Mouse (Mus musculus) liver, embryonic 11.5 days (tissue): ENCODE results near the gene Grm3. TPM values are rescaled to one million over a fixed set of nuclear protein-coding genes. Genes with fewer than 3 reads are reported as not detected.

Experiments
- ATAC-seq: fragments of 200-750 bp; cut with Nextera tagmentation; replicated peaks from 2 replicates; pipeline ENCODE4 v1.8.0; 2017; ENCODE audit warnings: moderate number of reproducible peaks, mild to moderate bottlenecking, moderate TSS enrichment, moderate library complexity; ENCODE audit not compliant: low FRiP score
- DNase-seq: peaks from one replicate; pipeline ENCODE4 v3.0.0-alpha.2; 2017; ENCODE audit warnings: low spot score
- H3K27ac ChIP-seq: fragments of 300-500 bp; sonication (generic); 2 replicates; pipeline ENCODE4 v1.5.1; 2014; ENCODE audit warnings: mild to moderate bottlenecking, low read depth, low read length, control low read depth
- H3K27me3 ChIP-seq: fragments of 300-500 bp; sonication (generic); replicated peaks from 2 replicates; pipeline ENCODE4 v1.6.1; 2014; ENCODE audit warnings: low read length, mixed read lengths; ENCODE audit not compliant: control insufficient read depth, insufficient read depth
- H3K36me3 ChIP-seq: fragments of 300-500 bp; sonication (generic); 2 replicates; pipeline ENCODE4 v1.6.1; 2014; ENCODE audit warnings: mild to moderate bottlenecking, low read length, moderate library complexity, mixed read lengths; ENCODE audit not compliant: control insufficient read depth, insufficient read depth
- H3K4me1 ChIP-seq: fragments of 300-500 bp; sonication (generic); replicated peaks from 2 replicates; pipeline ENCODE4 v1.6.1; 2014; ENCODE audit warnings: low read length, mixed read lengths; ENCODE audit not compliant: control insufficient read depth, insufficient read depth
- H3K4me2 ChIP-seq: fragments of 300-500 bp; sonication (generic); 2 replicates; pipeline ENCODE4 v1.6.1; 2014; ENCODE audit warnings: mild to moderate bottlenecking, control low read depth, moderate library complexity
- H3K4me3 ChIP-seq: fragments of 300-500 bp; sonication (generic); 2 replicates; pipeline ENCODE4 v1.5.1; 2014; ENCODE audit warnings: low read depth, low read length, control low read depth
- H3K9ac ChIP-seq: fragments of 300-500 bp; sonication (generic); 2 replicates; pipeline ENCODE4 v1.6.1; 2014; ENCODE audit warnings: low read depth, low read length, control low read depth
- H3K9me3 ChIP-seq: fragments of 300-500 bp; sonication (generic); 2 replicates; pipeline ENCODE4 v1.6.1; 2016; ENCODE audit warnings: low read length, inconsistent platforms, mixed read lengths; ENCODE audit not compliant: control insufficient read depth
- WGBS: fragments of 180-500 bp; shearing (Covaris S2); extraction: QIAGEN DNeasy Blood & Tissue Kit; methylation state at CpG from one replicate; pipeline ENCODE4 v1.1.7; 2014; 5-methylcytosine and 5-hydroxymethylcytosine counted together
- polyA plus RNA-seq: library from polyadenylated mRNA; unstranded; fragments of >200 nt; fragmentation: Nextera tagmentation; extraction: Ambion mirVana; gene quantifications from 2 replicates; pipeline ENCODE4 v1.2.1, GENCODE M21; 2014

Grm3 gene
- polyA plus RNA-seq, 1 experiment from 2014 or later, result 0.11 TPM

GRCm38 (mm10) chr5:9707096-9707495 lies 17.9 kb downstream of the Grm3 start:
- ATAC-seq, result no peak

DNA sequence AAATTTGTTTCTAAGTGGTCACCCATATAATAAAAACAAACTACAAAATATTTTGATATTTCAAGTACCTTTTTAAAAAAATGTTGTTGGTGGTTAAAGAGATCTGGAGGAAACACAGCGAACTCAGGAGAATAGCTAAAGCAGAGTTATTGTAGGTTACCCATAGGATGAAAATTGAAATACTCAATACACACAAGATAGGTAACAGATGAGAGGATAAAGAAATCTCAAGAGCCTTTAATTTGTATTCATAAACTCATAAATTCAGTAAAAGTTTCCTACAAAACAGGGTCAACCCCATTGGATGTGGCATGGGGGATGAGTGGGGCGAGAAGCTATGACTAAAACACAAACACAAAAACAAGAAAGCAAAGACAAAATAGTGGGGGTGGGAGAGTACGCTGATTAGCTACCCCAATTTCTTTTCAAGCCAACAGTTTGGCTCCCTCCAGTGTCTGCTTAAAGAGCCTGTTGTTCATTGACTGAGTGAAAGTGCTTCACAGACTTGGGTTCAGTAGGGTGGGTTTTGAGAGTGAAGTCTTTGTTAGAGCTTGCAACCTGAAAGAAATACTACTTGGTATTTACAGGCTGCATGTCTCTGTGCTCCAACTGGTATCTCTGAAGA lies 21.5 kb downstream of the Grm3 start:
- Histone ChIP-seq H3K4me3 (no peak overlapping the region), H3K27me3 (no peaks in the 10 kb centered on the region), H3K4me1 (no peaks in the 10 kb centered on the region), H3K9ac (no peak overlapping the region), H3K4me2 (no peak overlapping the region), H3K36me3 (no peaks in the 10 kb centered on the region), H3K27ac (no peak overlapping the region), H3K9me3 (no peaks in the 10 kb centered on the region)
- WGBS, result 44% methylated on average over 3 of the region's 3 CpGs
- ATAC-seq (no peak), DNase-seq (no peak)

More at GRCm38 (mm10) chr5:9707096-9707495, 17.9 kb downstream of the Grm3 start:
- no peaks in the 10 kb centered on the region for H3K36me3 ChIP-seq
- no peak overlapping the region for H3K4me2 ChIP-seq
- H3K9ac ChIP-seq, result no peak overlapping the region
- H3K4me1 ChIP-seq, result no peaks in the 10 kb centered on the region
- H3K27ac ChIP-seq, result no peak overlapping the region
- WGBS, result 94% methylated on average over 1 of the region's 1 CpGs
- DNase-seq, result no peak
- H3K4me3 ChIP-seq, result no peak overlapping the region
- H3K9me3 ChIP-seq, result no peaks in the 10 kb centered on the region
- no peaks in the 10 kb centered on the region for H3K27me3 ChIP-seq

- 17% methylated on average over 3 of the region's 3 CpGs for WGBS
- H3K4me2 ChIP-seq, result no peak overlapping the region
Measured at GRCm38 (mm10) chr5:9702656-9703384, 22.1 kb downstream of the Grm3 start.

DNA sequence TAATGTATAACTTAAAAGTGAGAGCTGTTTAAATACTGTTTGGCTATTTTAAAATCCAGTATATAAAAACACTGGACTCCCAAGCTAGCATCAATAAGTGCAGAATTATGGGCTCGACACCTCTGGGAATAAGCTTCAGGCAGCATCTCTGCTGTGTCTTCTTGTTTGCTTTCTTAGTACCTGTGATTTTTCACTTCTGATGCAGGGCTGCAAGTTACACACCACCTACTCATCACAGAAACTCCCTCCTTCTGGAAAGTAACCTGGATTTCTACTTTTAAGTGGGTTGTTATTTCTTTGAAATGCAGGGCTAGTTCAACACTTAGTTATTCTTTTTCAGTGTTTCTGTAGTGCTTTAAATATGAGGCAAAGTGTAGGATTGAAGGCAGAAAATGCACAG lies 32.6 kb downstream of the Grm3 start:
- H3K36me3 ChIP-seq, result no peaks in the 10 kb centered on the region
- no peak overlapping the region for H3K4me2 ChIP-seq
- no peaks in the 10 kb centered on the region for H3K4me1 ChIP-seq
- ATAC-seq (no peak), DNase-seq (no peak)
- H3K9me3 ChIP-seq, result no peaks in the 10 kb centered on the region
- no peak overlapping the region for H3K27ac ChIP-seq
- H3K4me3 ChIP-seq, result no peak overlapping the region
- 68% methylated on average over 1 of the region's 1 CpGs for WGBS
- H3K9ac ChIP-seq, result no peak overlapping the region
- no peaks in the 10 kb centered on the region for H3K27me3 ChIP-seq

More at GRCm38 (mm10) chr5:9702656-9703384, 22.1 kb downstream of the Grm3 start:
- H3K9ac ChIP-seq, result no peak overlapping the region
- DNase-seq, result no peak
- no peak overlapping the region for H3K27ac ChIP-seq
- H3K4me3 ChIP-seq, result no peak overlapping the region
- no peaks in the 10 kb centered on the region for H3K36me3 ChIP-seq
- H3K27me3 ChIP-seq, result no peaks in the 10 kb centered on the region
- ATAC-seq, result no peak
- no peaks in the 10 kb centered on the region for H3K4me1 ChIP-seq
- H3K9me3 ChIP-seq, result no peaks in the 10 kb centered on the region

DNA sequence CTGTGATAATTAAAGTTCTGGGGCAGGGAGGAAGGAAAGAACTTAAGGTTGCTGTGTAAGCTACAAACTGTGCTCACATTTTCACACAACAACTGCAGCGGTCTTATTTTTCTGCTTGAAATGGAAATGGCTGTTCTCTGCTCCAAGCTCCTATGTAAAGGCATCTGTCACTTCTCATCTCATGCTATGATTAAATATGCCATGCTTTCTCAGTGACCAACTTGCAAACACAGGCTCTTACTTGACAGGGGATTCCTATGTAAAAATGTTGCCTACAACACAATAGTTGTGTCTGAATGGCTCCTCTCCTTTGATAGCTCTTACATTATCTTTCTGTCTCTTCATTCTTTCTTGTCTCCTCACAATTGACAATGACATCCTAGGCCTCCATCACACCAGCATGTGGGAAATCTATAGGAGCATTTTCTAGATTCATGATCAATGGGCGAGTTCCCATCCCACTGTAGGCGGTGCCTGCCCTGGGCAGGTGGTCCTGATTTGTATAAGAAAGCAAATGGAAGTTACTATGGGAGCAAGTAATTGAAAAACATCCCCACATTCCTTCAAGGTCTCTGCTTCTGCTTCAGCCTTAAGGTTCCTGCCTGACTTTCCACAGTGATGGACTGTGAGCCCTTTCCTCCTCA lies 34.2 kb downstream of the Grm3 start:
- no peaks in the 10 kb centered on the region for H3K27me3 ChIP-seq
- H3K36me3 ChIP-seq, result no peaks in the 10 kb centered on the region
- no peak overlapping the region for H3K4me2 ChIP-seq
- DNase-seq, result no peak
- H3K27ac ChIP-seq, result no peak overlapping the region
- no peak overlapping the region for H3K9ac ChIP-seq
- no peak overlapping the region for H3K4me3 ChIP-seq
- H3K9me3 ChIP-seq, result no peaks in the 10 kb centered on the region
- WGBS, result 50% methylated on average over 3 of the region's 3 CpGs
- no peaks in the 10 kb centered on the region for H3K4me1 ChIP-seq
- ATAC-seq, result no peak

- Histone ChIP-seq H3K9me3 (no peaks in the 10 kb centered on the region), H3K36me3 (no peaks in the 10 kb centered on the region), H3K4me3 (no peak overlapping the region), H3K27ac (no peak overlapping the region), H3K9ac (no peak overlapping the region), H3K27me3 (no peaks in the 10 kb centered on the region), H3K4me2 (no peak overlapping the region), H3K4me1 (no peaks in the 10 kb centered on the region)
- no peak for ATAC-seq
- WGBS, result 55% methylated on average over 1 of the region's 1 CpGs
- no peak for DNase-seq
Measured at GRCm38 (mm10) chr5:9690192-9690591, 34.8 kb downstream of the Grm3 start.

DNA sequence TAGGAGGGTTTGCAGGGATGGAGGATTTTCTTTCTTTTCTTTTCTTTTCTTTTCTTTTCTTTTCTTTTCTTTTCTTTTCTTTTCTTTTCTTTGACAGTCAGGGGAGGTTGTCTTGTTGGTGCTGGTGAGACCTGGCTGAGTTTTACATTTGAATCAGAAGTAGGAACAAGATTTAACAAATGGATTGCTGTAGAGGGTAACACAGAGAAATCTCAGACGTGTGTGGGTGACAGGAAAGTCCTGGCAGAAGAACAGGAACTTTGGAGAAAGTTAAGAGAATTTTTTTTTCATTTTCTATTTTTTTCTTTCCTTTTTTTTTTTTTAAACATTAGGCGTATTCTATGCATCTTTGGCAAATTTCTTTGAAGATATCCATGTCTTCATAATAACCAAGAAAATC lies 41.8 kb downstream of the Grm3 start:
- WGBS, result 55% methylated on average over 2 of the region's 2 CpGs

GRCm38 (mm10) chr5:9669002-9669401 lies 56.0 kb downstream of the Grm3 start:
- Histone ChIP-seq H3K9me3 (no peaks in the 10 kb centered on the region), H3K9ac (no peak overlapping the region), H3K27ac (no peak overlapping the region), H3K4me2 (no peak overlapping the region), H3K27me3 (no peaks in the 10 kb centered on the region), H3K36me3 (no peaks in the 10 kb centered on the region), H3K4me3 (no peak overlapping the region), H3K4me1 (no peaks in the 10 kb centered on the region)
- no peak for ATAC-seq
- no peak for DNase-seq
- WGBS, result 76% methylated on average over 1 of the region's 1 CpGs

More for the DNA sequence above, 41.8 kb downstream of the Grm3 start:
- H3K4me2 ChIP-seq, result no peak overlapping the region
- no peak overlapping the region for H3K27ac ChIP-seq
- DNase-seq, result no peak
- no peaks in the 10 kb centered on the region for H3K27me3 ChIP-seq
- H3K4me1 ChIP-seq, result no peaks in the 10 kb centered on the region
- ATAC-seq, result no peak
- H3K4me3 ChIP-seq, result no peak overlapping the region
- H3K9ac ChIP-seq, result no peak overlapping the region
- no peaks in the 10 kb centered on the region for H3K9me3 ChIP-seq
- no peaks in the 10 kb centered on the region for H3K36me3 ChIP-seq
